Mouse (Mus musculus): ENCODE results near the gene Olfr206. TPM values are rescaled to one million over a fixed set of nuclear protein-coding genes. Genes with fewer than 3 reads are reported as not detected.
"Not testable (repeated sequence)": the region's sequence is repeated elsewhere in the genome, so short reads cannot be mapped to it uniquely, and the experiment has no call there.

Gene Olfr206
- total RNA-seq (2015) (not detected in 2 replicates), total RNA-seq (2017) (not detected in 2 replicates)

DNA sequence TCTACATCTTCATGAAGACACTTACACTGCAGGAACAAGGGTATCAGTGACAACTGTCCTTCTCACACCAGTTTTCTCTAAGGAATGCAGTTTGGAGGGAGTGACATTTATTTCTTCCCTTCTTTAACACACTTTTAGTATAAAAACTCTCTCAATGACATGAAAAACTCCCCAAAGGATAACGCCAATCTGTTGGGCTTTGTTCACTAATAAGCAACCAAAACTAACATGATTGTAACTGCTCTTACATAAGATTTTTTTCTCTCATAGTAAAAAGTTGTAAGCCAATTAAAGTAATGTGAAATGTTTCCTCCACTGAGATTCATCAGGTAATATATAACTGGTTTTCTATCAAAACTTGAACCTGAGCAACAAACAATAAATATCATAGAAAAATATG, at the start of gene Olfr206:
TSS of gene Olfr206 (minus strand) at position 101 of the 400 bp plus-strand sequence.
- no peak for ATAC-seq (replicated peaks; ENCODE audit: poor library complexity)

DNA sequence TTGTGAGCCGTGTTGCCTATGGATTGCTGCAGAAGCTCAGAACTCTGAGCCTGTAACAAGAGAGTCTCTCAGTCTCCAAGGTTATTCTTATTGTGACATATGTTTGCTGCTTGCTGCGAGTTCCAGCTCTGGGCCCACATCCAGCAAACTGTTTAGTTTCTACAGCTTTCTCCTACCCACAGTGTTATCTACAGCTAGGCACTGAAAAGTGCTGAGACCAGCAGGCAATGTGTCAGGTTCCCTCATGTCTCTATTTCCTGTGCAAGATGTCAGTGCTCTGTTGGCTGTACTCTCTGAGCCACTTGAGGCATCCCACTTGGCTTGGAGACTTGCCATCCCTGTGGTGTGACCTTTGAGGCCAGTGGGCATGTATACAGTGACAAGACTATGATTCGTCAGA, 44.3 kb upstream of the Olfr206 start:
- no peak for ATAC-seq (replicated peaks; ENCODE audit: poor library complexity)

DNA sequence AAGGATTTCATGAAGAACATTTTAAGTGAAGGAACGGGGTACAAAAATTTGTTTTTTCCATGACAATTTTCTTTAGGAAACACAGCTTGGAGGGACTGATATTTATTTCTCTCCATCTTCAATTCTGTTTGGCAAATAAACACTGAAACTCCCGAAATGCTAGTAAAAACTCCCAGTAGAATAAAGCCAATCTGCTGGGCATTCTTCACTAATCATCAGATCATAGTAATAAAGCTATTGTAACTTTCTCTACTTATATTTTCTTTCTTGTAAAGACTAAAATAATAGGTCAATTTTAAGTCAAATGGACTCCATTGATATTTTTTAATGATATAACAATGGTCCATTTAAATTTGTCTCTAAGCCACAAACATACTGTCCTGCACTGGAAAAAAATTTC, 14.8 kb upstream of the Olfr206 start, which contains the start of gene Olfr209:
TSS of gene Olfr209 (minus strand) at position 101 of the 400 bp plus-strand sequence.
- no peak for ATAC-seq (replicated peaks; ENCODE audit: poor library complexity)

DNA sequence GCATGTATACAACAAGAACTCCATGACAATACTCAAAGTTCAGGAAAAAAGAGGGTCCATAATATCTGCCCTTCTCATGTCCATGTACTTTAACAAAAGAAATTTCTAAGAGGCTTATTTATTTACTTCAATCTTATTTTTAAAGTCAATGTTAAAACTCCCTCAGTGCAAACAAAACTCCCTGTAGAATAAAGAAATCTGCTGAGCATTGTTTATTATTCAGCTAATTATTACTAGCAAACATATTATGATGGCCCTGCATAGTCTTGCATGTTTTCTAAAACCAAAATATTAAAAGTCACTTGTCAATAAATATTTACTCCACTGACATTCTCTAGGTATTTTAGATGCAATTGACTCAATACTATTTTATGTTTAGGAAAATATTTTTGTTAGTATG, 18.0 kb downstream of the Olfr206 start, which contains the start of gene Olfr205:
TSS of gene Olfr205 (minus strand) at position 101 of the 400 bp plus-strand sequence.
- no peak for ATAC-seq (replicated peaks; ENCODE audit: poor library complexity)

DNA sequence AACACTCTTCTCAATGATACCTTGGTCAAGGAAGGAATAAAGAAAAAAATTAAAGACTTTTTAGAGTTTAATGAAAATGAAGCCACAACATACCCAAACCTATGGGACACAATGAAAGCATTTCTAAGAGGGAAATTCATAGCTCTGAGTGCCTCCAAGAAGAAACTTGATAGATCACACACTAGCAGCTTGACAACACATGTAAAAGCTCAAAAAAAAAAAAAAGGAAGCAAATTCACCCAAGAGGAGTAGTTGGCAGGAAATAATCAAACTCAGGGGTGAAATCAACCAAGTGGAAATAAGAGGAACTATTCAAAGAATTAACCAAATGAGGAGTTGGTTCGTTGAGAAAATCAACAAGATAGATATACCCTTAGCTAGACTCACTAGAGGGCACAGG, 25.8 kb downstream of the Olfr206 start:
- not testable (repeated sequence) for ATAC-seq (replicated peaks; ENCODE audit: poor library complexity)

DNA sequence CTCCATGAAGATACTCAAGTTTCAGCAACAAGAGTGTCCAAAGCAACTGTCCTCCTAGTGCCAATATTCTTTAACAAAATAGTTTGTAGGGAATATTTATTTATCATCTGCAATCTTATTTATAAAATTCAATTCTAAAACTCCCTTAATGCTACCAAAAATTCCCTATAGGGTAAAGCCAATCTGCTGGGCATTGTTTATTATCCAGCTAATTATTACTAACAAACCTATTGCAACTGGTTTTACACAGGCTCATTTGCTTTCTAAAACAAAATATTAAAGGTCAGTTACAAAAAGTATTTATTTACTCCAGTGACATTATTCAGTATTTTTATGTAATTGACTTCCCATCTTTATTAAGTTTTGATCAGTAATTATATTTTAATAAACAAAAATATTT, 30.9 kb downstream of the Olfr206 start, which contains the start of gene Olfr204:
TSS of gene Olfr204 (minus strand) at position 101 of the 400 bp plus-strand sequence.
- ATAC-seq (replicated peaks; ENCODE audit: poor library complexity) = no peak

DNA sequence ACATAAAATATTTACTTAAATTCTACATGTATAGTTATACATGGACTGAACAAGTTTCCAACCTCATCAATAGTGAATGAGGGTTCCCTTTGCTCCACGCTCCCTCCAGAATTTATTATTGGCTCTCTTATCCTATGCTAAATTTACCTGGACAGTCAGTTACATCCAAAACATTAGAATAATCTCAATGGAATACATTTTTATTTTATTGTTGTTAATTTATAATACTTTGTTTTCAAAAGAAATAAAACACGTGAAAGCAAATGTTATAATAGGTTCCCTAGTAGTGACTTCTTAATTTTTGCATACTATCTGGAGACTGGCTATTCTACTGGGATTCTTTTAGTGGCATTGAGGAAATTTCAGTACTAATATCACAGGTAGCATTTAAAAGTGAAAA, 50.5 kb downstream of the Olfr206 start, which contains the start of gene Olfr203:
TSS of gene Olfr203 (plus strand) at position 301 of the 400 bp plus-strand sequence.
- ATAC-seq (replicated peaks; ENCODE audit: poor library complexity) = no peak

Other genes starting within 250 kb of the Olfr206 start
- gene Olfr193, start 237.4 kb downstream of the Olfr206 start, total RNA-seq (2015) = not detected in 2 replicates
- gene Olfr193, start 237.4 kb downstream of the Olfr206 start, total RNA-seq (2017) = not detected in 2 replicates
- gene Olfr194, start 228.2 kb downstream of the Olfr206 start, total RNA-seq (2015) = not detected in 2 replicates
- gene Olfr194, start 228.2 kb downstream of the Olfr206 start, total RNA-seq (2017) = not detected in 2 replicates
- not detected in 2 replicates for gene Olfr195, start 202.2 kb downstream of the Olfr206 start, total RNA-seq (2015)
- gene Olfr195, start 202.2 kb downstream of the Olfr206 start, total RNA-seq (2017) = not detected in 2 replicates
- not detected in 2 replicates for gene Olfr196, start 178.8 kb downstream of the Olfr206 start, total RNA-seq (2015)
- not detected in 2 replicates for gene Olfr196, start 178.8 kb downstream of the Olfr206 start, total RNA-seq (2017)
- gene Olfr198, start 145.7 kb downstream of the Olfr206 start, total RNA-seq (2015) = not detected in 2 replicates
- not detected in 2 replicates for gene Olfr198, start 145.7 kb downstream of the Olfr206 start, total RNA-seq (2017)
- not detected in 2 replicates for gene Olfr199, start 129.5 kb downstream of the Olfr206 start, total RNA-seq (2015)
- gene Olfr199, start 129.5 kb downstream of the Olfr206 start, total RNA-seq (2017) = not detected in 2 replicates
- gene Olfr201, start 76.6 kb downstream of the Olfr206 start, total RNA-seq (2015) = not detected in 2 replicates
- not detected in 2 replicates for gene Olfr201, start 76.6 kb downstream of the Olfr206 start, total RNA-seq (2017)
- gene Olfr202, start 62.5 kb downstream of the Olfr206 start, total RNA-seq (2015) = not detected in 2 replicates
- gene Olfr202, start 62.5 kb downstream of the Olfr206 start, total RNA-seq (2017) = not detected in 2 replicates
- not detected in 2 replicates for gene Olfr203, start 50.4 kb downstream of the Olfr206 start, total RNA-seq (2015)
- gene Olfr203, start 50.4 kb downstream of the Olfr206 start, total RNA-seq (2017) = not detected in 2 replicates
- 0.02 TPM in 1 of 2 replicates, not detected in the other for gene Olfr204, start 31.0 kb downstream of the Olfr206 start, total RNA-seq (2015)
- gene Olfr204, start 31.0 kb downstream of the Olfr206 start, total RNA-seq (2017) = not detected in 2 replicates
- not detected in 2 replicates for gene Olfr205, start 18.1 kb downstream of the Olfr206 start, total RNA-seq (2015)
- gene Olfr205, start 18.1 kb downstream of the Olfr206 start, total RNA-seq (2017) = not detected in 2 replicates
- gene Olfr209, start 14.7 kb upstream of the Olfr206 start, total RNA-seq (2015) = not detected in 2 replicates
- gene Olfr209, start 14.7 kb upstream of the Olfr206 start, total RNA-seq (2017) = not detected in 2 replicates
- gene Gabrr3, start 58.1 kb upstream of the Olfr206 start, total RNA-seq (2015) = not detected in 2 replicates
- gene Gabrr3, start 58.1 kb upstream of the Olfr206 start, total RNA-seq (2017) = not detected in 2 replicates
- 38.3 and 49.5 TPM in 2 replicates for gene Riox2, start 122.5 kb upstream of the Olfr206 start, total RNA-seq (2015)
- 50.7 and 70.6 TPM in 2 replicates for gene Riox2, start 122.5 kb upstream of the Olfr206 start, total RNA-seq (2017)